Mouse (Mus musculus) CH12F3 (cell line): ENCODE data around the gene Kctd19.

Experiments
- in situ Hi-C: fragments of 300-500 bp; cut with MboI; formaldehyde crosslinking; loops from 2 replicates; pipeline ENCODE4 v1.14.3; 2020; ENCODE audit warnings: low sequenced_read_pairs

The Kctd19 gene

DNA sequence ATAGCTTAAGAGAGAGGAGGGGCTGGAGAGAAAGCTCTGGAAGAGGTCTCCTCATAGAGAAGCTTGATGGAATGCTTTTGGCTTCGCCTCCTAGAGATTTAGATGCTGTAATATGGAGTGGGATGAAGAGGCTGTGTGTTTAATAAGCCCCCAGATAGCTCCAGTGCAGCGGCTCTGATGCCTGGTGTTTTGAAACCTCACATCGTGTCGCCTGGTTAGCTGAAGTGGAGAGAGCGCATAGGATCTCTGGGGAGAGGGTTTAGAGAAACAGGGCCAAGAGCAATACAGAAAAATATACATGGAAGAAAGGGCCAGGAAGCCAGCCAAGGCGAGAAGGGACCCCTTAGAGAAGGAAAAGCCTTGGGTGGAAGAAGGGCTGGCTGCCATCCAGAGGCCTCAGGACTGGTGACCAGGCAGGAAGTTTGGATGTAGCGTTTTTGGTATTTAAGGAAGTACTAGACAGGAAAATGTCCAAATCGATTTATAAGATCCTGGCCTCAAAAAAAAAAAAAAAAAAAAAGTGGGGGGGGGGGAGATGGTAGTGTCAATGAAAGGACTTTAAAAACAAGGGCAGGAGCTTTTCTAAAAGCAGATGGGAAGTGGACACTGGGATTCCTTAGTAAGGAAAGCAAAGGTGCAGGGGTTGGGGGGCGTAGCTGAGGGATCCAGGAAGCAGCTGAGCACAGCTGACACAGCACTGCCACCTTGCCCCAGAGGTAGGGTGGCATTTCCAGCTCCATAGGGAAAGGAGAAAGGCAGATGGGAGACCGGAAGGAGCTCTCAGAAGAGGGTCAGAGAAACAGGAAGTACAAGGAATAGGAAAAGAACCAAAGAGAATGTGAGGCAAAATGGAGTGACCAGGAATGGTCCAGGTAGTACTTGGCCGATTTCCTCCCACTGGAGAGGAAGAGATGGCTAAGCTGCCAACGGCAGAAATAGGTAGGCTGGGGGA lies 51.3 kb downstream of the Kctd19 start:
- in situ Hi-C loops: no loop called here

DNA sequence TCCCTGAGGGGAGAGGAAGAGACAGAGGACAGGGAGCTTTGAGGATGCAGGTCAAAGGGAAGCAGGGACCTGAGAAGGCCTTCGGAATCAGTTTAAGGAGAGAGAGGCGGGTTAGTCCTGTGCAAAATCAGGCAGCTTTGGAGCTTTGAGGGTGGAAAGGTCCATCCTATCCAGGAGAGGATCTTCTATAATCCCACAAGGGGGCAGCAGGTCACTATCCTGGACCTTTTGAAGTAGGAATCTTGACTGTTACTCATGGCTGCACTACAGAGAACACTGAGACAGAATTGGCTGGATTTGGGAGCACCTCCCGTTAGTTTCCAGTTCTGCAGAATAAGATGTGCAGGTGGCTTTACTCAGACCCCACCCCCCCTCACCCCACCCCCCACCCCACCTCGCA lies 53.7 kb downstream of the Kctd19 start:
- in situ Hi-C loops: no loop called here

DNA sequence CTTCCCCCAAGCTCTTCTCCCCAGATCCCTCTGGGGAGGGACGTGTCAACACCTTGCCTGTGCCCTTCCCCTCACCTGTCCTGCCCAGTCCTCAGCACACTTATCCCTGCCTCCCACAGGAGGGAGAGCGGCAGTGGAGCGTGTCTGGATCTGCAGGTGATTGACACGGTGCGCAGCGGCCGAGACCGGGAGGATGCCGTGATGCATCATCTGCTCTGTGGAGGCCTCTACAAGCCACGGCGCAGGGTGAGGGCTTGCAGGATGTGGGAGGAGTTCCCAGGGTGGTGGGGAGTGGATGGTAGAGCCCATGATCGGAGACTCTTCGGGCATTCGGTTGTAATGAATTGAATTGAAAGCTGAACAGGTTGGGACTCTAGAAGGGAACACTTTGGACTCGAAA lies 54.1 kb downstream of the Kctd19 start:
- in situ Hi-C loops: no loop called here

DNA sequence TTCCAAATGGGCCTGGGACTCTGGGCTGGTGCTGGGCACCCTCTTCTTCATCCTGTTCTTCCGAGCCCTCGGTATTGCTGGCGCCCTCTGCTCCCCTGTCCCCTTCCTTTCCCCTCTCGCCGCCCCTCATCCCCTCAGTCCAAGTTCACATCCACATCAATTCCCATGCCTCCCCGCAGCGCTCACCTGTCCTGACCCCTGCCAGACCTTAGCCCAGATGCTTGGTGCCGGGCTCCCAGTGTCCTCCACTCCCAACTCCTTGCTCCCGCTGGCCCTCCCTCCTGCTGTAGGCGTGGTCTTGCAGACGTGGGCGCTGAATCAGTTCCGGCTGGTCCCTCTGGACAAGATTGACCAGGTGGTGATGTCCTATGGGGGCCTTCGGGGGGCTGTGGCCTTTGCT lies 56.6 kb downstream of the Kctd19 start:
- in situ Hi-C loops: no loop called here

DNA sequence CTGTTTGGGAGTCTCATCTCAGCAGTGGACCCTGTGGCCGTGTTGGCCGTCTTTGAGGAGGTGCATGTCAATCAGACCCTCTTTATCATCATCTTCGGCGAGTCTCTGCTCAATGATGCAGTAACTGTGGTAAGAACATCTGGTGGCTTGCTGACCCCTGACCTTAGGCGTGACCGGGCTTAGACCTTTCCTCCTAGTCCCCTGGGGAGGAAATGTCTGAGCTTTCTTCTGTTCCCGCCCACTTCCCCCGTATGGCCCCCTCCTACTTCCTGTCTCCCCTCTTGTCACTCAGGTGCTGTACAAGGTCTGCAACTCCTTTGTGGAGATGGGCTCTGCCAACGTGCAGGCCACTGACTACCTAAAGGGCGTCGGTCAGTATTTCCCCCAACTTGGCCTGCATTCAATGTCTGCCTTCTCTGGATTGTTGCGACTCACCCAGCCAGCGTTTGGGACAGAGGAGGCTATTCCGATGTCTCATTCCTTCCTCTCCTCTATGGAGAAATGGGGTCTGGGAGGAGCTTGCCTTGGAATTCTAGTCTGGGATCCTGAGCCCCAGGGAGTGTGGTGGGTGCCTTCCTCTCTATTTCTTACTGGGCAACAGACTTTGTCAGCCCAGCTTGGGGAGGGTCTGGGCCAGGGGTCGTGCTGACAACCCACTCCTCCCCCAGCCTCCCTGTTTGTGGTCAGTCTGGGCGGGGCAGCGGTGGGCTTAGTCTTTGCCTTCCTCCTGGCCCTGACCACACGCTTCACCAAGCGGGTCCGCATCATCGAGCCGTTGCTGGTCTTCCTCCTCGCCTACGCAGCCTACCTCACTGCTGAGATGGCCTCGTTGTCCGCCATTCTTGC lies 57.9 kb downstream of the Kctd19 start:
- in situ Hi-C loops: no loop called here

DNA sequence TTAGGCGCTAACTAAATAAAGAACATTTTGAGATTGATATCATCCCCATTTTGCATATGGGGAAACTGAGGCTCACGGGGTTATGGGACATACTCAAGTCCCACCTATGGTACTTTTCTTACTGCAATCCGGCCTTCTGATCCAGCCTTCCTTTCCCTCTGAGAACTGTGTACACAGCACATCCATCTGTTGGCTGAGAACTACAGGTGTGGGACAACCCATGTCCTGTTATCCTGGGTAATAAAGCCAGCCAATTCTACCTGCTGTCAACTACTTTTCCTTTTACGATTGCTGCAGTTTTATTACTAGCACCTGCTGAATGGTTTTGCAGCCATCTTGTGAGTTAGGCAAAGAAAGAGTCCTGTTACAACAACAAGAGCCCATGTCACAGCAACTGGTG lies 58.8 kb downstream of the Kctd19 start:
- in situ Hi-C loops: no loop called here

DNA sequence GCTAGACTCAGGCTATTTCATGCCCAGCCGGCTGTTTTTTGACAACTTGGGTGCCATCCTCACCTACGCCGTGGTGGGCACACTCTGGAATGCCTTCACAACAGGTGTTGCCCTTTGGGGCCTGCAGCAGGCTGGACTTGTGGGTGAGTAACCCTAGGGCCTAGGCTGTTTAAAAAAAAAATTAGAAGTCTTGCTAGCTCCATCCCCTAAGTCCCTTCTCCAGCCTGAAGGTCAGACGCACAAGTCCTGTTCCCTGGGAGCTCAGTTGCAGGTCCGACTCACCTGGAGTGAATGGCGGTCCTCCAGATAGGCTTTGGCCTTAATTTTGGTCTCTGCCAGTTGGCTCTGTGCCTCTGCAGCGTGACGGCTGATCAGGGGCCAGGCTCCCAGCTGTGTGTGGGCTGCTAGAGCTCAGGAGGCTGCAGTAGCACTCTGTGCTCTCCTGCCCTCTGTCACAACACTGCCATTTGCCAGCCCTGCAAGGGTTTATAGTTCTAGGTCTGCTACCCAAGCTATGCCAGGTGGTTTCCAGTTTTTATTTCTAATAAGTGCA lies 59.6 kb downstream of the Kctd19 start:
- in situ Hi-C loops: no loop called here

DNA sequence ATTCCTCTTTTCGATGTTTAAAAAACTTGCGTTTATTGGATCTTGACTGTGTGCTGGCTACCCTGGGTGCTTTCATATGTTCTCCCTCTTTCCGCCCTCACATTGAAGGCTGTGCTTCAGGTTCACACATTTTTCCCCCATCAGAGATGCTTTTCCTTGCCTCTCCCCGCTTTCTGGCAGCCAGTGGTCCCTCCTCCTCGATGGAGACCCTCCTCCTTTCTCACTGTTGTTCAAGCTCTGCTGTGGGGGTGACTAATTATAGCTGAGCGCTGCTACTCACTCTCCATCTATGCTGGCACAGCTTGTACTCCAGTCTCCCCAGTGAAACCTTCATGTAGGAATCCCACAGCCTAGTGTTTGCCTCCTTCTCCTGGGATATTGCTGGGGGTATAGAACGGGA lies 63.1 kb downstream of the Kctd19 start:
- in situ Hi-C loops: no loop called here

DNA sequence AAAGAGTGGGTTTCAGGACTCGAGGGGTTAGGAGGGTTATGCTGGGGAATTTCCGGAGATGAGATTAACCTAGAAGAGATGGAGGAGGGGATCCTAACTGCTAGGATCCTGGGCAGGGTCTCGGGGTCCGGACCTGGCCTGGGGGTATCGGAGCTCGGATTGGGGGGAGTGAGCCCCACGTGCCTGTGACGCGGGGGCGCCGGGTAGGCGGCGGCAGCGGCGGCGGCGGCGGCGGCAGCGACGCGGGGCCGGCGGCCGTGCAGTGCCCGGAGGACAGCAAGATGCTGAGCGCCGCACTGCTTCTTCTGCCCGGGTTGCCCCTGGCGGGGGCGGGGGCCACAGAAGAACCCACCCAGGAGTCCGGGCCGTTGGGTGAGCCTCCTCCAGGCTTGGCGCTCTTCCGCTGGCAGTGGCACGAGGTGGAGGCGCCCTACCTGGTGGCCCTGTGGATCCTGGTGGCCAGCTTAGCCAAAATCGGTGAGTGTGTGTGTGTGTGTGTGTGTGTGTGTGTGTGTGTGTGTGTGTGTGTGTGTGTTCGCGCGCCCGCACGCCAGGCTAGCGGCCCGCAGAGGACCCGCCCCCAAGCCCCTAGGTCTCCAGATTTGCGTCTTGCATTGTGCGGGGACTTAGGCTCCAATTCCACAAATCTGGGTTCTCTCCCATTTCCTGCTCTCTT lies 64.1 kb downstream of the Kctd19 start:
- in situ Hi-C loops: no loop called here

DNA sequence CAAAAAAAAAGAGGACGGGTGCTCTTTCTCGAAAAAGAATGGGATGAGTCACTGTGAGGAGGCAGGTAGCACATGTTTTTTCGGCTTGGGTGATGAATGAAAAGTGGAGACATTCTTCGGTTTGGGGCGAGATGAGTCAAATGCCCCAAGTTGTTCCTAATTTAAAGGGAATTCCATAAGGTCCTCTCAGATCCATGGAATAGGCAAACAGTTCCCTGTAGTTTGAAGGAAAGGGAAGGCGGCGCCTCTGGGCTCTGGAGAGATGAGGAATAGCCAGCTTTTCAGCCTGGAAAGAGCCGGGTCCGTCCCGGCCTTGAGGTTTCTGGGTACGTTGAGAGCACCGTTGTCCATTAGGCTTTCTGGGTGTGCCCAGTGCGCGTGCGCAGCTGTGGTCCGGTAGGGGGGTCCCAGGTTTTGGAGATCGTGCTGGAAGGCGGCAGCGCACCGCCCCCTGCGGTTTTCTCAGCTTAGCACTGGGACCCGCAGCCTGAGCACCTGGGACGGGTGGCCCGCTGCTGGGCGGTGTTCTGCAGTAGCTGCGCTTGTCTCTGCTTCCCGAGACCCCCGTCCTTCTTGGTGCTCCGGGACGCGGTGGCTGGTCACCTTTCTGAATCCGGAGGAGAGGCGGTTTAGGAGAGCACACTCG lies 64.7 kb downstream of the Kctd19 start, which contains the start of gene Slc9a5:
Gene Slc9a5 (plus strand): TSS at position 394 of the 646 bp plus-strand sequence.
- in situ Hi-C loops: no loop called here

DNA sequence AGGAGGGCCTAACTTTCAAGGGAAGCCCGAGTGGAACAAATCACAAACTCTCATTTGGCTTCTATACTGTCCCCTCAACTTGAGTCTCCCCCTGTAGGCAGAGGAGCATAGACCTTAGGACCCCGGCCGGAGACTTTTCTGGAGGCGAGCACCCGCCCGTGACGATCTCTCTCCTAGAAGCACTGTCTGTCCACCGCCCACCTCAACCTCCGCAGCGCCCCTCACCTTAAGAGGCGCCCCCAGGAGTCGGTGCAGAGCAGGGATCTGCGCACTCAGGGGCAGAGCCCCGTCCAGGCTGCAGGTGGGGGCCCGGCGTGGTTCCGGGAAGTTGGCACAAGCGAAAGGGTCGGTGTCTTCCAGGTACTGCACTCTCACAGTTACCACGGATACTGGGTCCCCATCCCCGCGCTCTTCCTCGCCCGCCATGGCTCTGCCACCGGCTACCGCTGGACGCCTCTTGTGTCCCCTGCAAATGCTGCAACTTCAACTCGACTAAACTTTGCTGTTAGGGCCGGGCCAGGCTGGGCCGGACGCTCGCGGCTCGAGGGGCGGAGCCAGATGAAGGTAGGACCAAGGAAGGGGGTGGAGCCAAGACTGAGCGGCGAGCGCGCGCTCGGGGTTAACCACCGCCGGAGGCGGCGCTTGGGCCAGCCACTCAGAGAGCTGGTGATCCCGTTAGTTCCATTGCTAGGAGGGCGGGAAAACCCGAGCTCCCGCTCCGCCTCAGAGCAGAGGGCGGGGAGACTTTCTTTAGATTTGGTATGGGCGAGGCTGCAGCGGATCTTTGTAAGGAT lies 65.7 kb downstream of the Kctd19 start, which contains the start of gene Fhod1:
Gene Fhod1 (minus strand): TSS at position 526 of the 794 bp plus-strand sequence.
- in situ Hi-C loops: no loop called here

DNA sequence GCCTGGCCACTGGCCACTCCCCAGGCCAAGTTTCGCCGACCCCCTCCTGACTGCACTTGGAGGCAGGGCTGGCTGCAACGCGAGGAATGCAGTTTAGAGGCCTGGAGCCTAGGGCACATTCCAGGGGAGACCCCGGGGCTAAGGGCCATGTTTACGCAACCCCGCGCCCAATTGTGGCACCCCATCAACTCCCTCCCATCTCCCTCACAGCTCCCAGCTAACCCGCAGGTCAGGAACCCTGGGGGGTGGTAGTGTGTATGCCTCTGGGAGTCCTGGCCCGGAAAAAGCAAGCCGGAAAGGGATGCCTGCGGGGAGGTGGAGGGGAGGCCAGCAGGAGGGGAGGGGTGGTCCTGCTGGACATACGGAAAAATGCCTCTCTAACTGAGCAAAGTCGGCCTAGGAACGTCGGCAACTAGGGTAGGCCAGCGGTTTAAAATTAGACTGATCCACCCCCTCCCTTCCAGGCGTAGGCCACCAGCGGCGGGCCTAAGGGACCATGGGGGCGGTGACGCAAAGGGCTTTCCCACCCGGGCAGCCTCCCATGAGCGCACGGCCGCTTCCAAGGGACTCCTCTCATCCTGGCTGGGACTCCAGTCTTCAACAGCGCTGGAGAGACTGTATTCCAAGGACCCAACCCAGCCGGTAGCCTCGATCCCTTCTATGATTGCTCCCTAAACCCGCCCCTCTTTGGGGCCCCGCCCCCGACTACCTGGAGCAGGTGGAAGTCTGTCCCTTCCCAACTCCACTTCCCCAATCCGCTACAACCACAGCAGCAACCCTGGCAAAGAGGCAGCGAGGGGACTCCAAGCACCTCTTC lies 66.5 kb downstream of the Kctd19 start:
- in situ Hi-C loops: no loop called here

DNA sequence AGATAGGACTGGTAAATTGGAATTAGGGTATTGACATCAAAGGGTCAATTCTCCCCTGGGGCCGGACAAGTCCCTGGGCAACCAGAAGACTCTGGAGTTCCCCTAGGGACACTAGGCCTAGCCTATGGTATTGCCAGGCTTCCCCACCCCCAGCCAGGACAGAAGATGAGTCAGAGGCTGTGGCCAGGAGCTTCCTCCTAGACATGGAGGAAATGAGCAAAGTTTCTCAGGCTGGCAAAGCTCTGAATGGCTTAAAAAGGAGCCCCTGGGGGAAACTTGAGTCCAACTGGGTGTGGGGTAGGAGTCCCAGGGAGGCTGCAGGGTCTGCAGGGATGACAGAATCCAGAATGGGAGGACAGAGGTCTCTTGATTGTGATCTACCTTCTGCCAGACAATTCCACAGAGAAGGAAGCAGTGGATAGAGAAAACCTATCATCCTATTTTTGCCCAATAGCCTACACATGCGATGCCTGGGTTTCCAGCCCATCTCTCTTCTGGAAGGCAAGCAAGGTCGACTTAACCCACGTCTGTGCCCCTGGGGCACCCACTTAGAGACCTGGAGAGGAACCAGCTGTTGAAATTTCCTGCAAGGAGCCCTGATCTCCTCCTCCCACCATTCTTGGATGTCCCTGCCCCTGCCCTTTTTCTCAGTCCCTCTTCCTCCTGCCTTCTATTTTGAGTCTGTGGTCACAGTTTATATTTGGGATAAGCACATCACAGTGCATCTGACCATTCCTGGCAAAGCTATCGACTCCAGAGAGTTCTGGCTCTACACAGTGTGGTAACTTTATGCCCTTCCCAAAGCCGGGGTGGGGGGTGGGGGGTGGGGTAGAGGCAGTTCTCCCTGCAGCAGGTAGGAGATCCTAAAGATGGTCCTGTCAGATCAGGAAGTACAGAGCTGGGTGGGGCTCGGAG lies 68.0 kb downstream of the Kctd19 start:
- in situ Hi-C loops: no loop called here

DNA sequence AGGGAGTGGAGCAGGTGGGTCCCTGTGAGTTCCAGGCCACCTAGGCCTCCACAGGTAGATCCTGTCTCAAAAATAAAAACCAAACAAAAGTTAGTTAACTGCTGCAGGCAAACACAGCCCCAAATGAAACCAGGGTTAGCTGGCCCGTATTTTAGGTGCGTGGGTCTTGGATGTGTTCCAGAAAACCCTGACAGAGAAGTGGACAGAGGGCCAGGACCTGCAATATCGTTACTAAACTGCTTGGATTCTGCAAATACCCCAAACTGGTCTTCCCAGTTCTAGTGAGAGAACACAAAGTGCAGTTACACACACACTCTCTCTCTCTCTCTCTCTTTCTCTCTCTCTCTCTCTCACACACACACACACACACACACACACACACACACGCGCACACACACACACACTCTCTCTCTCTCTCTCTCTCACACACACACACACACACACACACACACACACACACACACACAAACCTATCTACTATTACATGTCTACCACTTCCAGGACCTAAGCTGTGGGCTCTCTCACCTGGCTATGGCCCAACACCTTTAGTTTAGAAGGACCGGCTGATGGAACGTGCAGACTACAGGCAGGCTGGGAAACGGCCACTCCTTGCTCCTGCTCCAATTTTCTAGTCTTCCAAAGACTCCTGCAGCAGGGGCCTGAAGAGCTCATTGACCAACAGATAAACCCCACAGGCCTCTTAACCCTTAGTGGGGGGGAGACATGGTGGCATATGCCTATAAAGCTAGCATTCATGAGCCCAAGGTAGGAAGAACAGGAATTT lies 69.3 kb downstream of the Kctd19 start:
- in situ Hi-C loops: no loop called here

DNA sequence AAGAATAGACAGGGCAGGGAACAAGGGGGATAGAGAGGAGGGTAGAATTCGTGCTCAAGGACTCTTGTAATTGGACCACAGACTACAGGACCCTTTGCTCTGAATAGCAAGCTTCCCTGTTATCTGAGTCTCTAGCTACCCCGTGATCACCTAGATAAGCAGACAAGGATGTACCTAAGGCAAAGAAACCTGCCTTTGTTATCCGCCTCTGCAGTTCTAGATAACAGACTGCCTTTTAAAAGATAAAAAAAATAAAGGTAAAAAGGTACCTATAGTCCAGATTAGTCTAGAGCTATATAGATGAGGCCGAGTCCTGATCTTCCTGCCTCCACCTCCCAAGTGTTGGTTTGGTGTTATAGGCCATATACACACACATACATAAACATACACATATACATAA lies 70.5 kb downstream of the Kctd19 start:
- in situ Hi-C loops: no loop called here

DNA sequence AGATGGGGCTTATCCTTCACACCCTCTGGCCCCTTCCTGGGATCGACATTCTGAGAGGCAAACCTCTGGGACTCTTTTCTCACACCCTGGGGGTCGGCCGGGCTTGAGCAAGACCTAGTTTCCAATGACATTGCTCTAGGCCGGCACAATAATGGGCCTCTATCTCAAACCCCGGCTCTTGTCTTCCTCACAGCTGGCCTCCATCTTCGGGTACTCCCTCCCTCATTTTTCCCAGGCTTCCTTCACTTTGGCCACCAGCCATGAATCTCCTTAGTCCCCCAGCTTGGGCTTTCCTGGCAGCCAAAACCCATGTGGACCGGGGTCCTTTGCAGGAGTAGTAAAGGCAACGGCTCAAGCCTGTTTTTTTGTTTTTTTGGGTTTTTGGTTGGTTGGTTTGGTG lies 71.9 kb downstream of the Kctd19 start:
- in situ Hi-C loops: no loop called here
